Mouse (Mus musculus) liver, postnatal 0 days (tissue): ENCODE results near the gene Asic4. TPM values are rescaled to one million over a fixed set of nuclear protein-coding genes. Genes with fewer than 3 reads are reported as not detected.

ENCODE experiments used
- ATAC-seq: fragments of 200-750 bp; cut with Nextera tagmentation; 2 replicates; pipeline ENCODE4 v1.8.0; 2017; ENCODE audit warnings: mild to moderate bottlenecking, moderate library complexity
- DNase-seq: peaks from one replicate; pipeline ENCODE4 v3.0.0-alpha.2; 2016
- H3K27ac ChIP-seq: fragments of 300-500 bp; sonication (generic); 2 replicates; pipeline ENCODE4 v1.5.1; 2014; ENCODE audit warnings: antibody characterized with exemption, moderate library complexity, mild to moderate bottlenecking, low read depth
- H3K27me3 ChIP-seq: fragments of 300-500 bp; sonication (generic); 2 replicates; pipeline ENCODE4 v1.6.1; 2014; ENCODE audit warnings: low read length, control low read depth, mixed read lengths; ENCODE audit not compliant: insufficient read depth
- H3K36me3 ChIP-seq: fragments of 300-500 bp; sonication (generic); replicated peaks from 2 replicates; pipeline ENCODE4 v1.6.1; 2014; ENCODE audit warnings: mild to moderate bottlenecking, control low read depth, low read length, moderate library complexity, mixed read lengths; ENCODE audit not compliant: insufficient read depth
- H3K4me1 ChIP-seq: fragments of 300-500 bp; sonication (generic); 2 replicates; pipeline ENCODE4 v1.6.1; 2014; ENCODE audit warnings: antibody characterized with exemption, mild to moderate bottlenecking, control low read depth; ENCODE audit not compliant: insufficient read depth
- H3K4me2 ChIP-seq: fragments of 300-500 bp; sonication (generic); 2 replicates; pipeline ENCODE4 v1.6.1; 2014; ENCODE audit warnings: low read depth, mild to moderate bottlenecking, low read length, moderate library complexity, mixed read lengths
- H3K4me3 ChIP-seq: fragments of 300-500 bp; sonication (generic); 2 replicates; pipeline ENCODE4 v1.5.1; 2014; ENCODE audit warnings: low read depth, low read length
- H3K9ac ChIP-seq: fragments of 300-500 bp; sonication (generic); replicated peaks from 2 replicates; pipeline ENCODE4 v1.6.1; 2014; ENCODE audit warnings: mild to moderate bottlenecking, moderate library complexity
- H3K9me3 ChIP-seq: fragments of 300-500 bp; sonication (generic); 2 replicates; pipeline ENCODE4 v1.6.1; 2016; ENCODE audit warnings: mild to moderate bottlenecking, control low read depth, low read length, mixed read lengths
- CTCF ChIP-seq: sonication (generic); IDR thresholded peaks from 2 replicates; pipeline ENCODE4 v1.5.1; 2016; ENCODE audit warnings: antibody characterized with exemption, low read depth
- EP300 ChIP-seq: IDR thresholded peaks from 2 replicates; pipeline ENCODE4 v1.6.1; 2016; ENCODE audit warnings: antibody characterized with exemption, low read depth, mild to moderate bottlenecking
- WGBS: fragments of 180-500 bp; shearing (Covaris S2); extraction: QIAGEN DNeasy Blood & Tissue Kit; methylation state at CpG from one replicate; pipeline ENCODE4 v1.1.7; 2014; ENCODE audit not compliant: insufficient replicate concordance; 5-methylcytosine and 5-hydroxymethylcytosine counted together
- polyA plus RNA-seq: library from polyadenylated mRNA; unstranded; fragments of >200 nt; fragmentation: Nextera tagmentation; extraction: Ambion mirVana; gene quantifications from 2 replicates; pipeline ENCODE4 v1.2.1, GENCODE M21; 2015

Asic4 gene
- polyA plus RNA-seq, 1 experiment from 2014 or later = not detected

DNA sequence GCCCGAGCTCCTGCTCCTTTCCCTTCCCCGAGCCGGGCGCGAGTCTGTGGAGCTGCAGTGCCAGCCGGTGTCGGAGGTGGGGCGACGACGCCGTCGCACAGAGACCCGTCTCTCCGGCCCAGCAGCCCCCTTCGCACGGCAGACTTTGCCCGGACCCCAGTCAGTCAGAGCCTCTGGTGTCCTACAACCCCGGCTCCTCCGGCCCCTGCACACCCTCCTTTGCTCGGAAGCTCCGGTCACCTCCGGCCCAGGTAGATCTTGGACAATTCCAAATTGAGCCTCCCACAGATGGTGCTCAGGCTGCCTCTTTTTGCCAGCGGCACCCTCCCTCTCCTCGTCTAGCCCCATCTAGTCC, 29.4 kb downstream of the Asic4 start:
- ATAC-seq (peak; percentile 7), DNase-seq (no peak)
- no peaks in the 10 kb centered on the region for H3K9me3 ChIP-seq
- peak overlapping the region; percentile 66 for H3K4me3 ChIP-seq
- 0 out of 2 replicates have a peak, but pooled peaks cover 4% of the 10 kb centered on the region for H3K36me3 ChIP-seq
- H3K27me3 ChIP-seq = peaks cover 65% of the 10 kb centered on the region
- WGBS = 2% methylated on average over 21 of the region's 24 CpGs
- H3K27ac ChIP-seq = no peak overlapping the region
- H3K4me1 ChIP-seq = peaks cover 22% of the 10 kb centered on the region
- H3K4me2 ChIP-seq = peak overlapping the region; percentile 96
- no peak for TF ChIP-seq EP300
- 0 out of 2 replicates have a peak, but pooled peaks have one; percentile 3 for TF ChIP-seq CTCF
- no peak overlapping the region for H3K9ac ChIP-seq

DNA sequence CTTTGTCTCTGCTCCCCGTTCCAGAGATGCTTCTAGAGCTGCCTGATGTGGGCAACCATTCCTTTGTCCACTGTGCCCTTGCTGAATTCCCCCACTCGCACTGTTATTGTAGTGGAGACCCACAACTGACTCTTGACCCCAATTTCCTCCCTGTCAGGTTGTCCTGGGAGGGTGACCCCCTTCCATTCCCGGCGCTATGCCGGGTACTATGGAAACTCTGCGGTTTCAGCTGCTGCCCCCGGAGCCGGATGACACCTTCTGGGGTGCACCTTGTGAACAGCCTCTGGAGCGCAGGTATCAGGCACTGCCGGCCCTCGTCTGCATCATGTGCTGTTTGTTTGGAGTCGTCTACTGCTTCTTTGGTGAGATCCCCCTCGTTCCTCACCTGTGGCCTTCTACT, 29.8 kb downstream of the Asic4 start:
- Histone ChIP-seq H3K36me3 (0 out of 2 replicates have a peak, but pooled peaks cover 3% of the 10 kb centered on the region), H3K4me3 (no peak overlapping the region; the same call in 1 of the 2 replicates), H3K27ac (no peak overlapping the region), H3K9me3 (no peaks in the 10 kb centered on the region), H3K9ac (no peak overlapping the region), H3K4me1 (peaks cover 22% of the 10 kb centered on the region), H3K27me3 (peaks cover 67% of the 10 kb centered on the region), H3K4me2 (peak overlapping the region; percentile 96)
- TF ChIP-seq CTCF (no peak), EP300 (no peak)
- WGBS = 22% methylated on average over 13 of the region's 13 CpGs
- DNase-seq = peak; percentile 13
- no peak for ATAC-seq

DNA sequence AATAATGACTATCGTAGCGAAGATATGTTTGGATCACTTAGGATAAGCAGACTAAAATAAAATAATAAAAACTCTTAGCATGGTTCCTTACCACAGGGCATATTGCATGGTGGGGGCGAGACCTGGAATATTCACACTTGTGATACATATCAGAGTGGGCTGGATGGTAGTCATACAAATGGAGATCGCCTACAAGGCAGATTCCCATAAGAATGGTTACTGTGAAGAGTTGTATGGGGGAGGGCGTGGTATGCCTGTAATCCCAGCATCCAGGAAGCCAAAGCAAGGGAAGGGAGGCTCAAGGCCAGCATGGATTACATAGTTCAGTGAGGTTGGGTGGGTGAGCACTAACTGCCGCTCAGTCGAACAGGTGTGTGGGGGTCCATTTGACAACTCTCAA, 30.5 kb downstream of the Asic4 start:
- H3K4me1 ChIP-seq = peaks cover 22% of the 10 kb centered on the region
- WGBS = 73% methylated on average over 7 of the region's 7 CpGs
- no peaks in the 10 kb centered on the region for H3K36me3 ChIP-seq
- no peak overlapping the region for H3K4me3 ChIP-seq
- TF ChIP-seq EP300 (no peak), CTCF (no peak)
- H3K27me3 ChIP-seq = peaks cover 74% of the 10 kb centered on the region
- no peak for DNase-seq
- H3K9ac ChIP-seq = no peak overlapping the region
- no peak overlapping the region for H3K27ac ChIP-seq
- H3K4me2 ChIP-seq = no peak overlapping the region
- ATAC-seq = no peak
- H3K9me3 ChIP-seq = no peaks in the 10 kb centered on the region

DNA sequence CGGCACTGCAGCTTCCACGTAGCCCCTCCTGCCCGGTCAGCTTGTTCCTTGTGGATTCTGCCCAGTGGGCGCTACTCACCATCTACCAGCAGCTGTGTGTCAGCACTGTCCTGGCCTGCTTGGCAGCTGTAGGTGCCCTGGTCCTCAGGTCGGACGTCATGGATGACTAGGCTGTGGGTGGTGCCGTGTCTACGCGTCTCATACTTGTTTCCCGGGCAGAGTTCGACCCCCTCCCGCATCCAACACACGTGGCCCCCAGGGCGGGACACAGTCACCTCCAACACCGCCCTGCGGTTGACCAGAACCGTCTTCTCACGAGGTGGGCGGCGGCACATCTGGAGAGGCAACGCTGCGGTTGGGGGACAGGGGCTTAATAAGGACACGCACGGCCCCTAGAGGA, 36.3 kb downstream of the Asic4 start:
- Histone ChIP-seq H3K27ac (no peak overlapping the region), H3K36me3 (no peaks in the 10 kb centered on the region), H3K4me1 (no peaks in the 10 kb centered on the region), H3K9me3 (no peaks in the 10 kb centered on the region), H3K27me3 (peaks cover 73% of the 10 kb centered on the region), H3K4me2 (no peak overlapping the region), H3K4me3 (no peak overlapping the region), H3K9ac (no peak overlapping the region)
- WGBS = 8% methylated on average over 24 of the region's 24 CpGs
- DNase-seq (no peak), ATAC-seq (no peak)
- no peak for TF ChIP-seq EP300
- TF ChIP-seq CTCF = no peak

DNA sequence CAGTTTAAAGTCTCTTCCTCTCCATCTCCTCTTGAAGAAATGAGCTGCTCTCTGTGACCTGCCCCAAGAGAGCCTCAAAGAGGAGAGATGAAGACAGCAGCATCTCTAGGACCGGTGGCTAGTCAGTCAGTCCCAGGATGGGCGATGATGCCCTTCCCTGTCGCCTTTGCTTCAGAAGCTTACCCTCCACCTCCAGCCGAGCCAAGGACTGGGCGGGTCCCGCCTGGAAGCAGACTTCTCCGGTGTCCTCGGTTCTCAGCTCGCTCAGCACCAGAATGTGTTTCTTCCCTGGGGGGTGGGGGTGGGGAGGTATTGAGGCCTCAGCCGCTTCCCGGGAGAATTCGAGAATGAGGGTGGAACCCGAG, 36.8 kb downstream of the Asic4 start:
- Histone ChIP-seq H3K27me3 (peaks cover 69% of the 10 kb centered on the region), H3K4me2 (peak overlapping the region; percentile 70), H3K9me3 (no peaks in the 10 kb centered on the region), H3K36me3 (no peaks in the 10 kb centered on the region), H3K4me1 (no peaks in the 10 kb centered on the region), H3K27ac (no peak overlapping the region), H3K4me3 (peak overlapping the region; percentile 41), H3K9ac (no peak overlapping the region)
- WGBS = 10% methylated on average over 13 of the region's 13 CpGs
- no peak for ATAC-seq
- TF ChIP-seq CTCF (no peak), EP300 (no peak)
- DNase-seq = no peak

DNA sequence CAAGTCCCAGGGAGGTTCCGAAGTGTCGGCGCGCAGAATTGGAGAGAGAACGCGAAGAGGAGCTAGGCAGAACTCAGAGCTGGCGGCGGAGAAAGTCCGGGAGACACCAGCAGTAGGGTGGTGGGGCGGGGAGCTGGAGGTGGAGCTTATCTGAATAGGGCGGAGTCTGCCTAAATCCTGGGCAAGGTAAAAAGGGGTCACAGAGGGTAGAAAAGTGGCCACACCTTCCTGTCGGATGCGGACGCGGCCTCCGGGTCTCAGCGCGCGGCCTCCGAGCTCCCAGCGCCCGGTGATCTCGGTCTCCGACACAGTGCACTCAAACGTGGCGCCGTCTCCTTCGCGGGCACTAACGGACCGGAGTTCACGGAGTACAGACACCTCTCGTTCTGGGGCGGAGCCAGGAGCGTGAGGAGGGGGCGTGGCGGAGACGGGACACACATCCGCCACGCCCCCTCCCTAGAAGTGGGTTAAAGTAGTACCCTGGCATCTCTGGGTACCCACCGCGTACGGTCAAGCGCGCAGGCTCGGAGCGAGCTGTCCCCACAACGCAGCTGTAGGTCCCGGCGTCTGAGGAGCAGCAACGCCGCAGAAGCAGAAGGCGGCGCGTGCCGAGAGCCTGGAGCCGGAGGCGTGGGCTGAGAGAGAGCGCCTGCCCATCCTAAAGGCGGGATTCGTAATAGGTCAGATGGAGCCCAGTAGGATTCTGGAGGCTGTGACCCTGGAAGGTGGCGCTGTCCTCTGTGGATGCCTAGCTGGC, 37.3 kb downstream of the Asic4 start:
- no peak overlapping the region for H3K9ac ChIP-seq
- H3K4me1 ChIP-seq = no peaks in the 10 kb centered on the region
- H3K27me3 ChIP-seq = peaks cover 63% of the 10 kb centered on the region
- TF ChIP-seq CTCF (no peak), EP300 (no peak)
- peak; percentile 77 for ATAC-seq
- WGBS = 8% methylated on average over 62 of the region's 62 CpGs
- no peak overlapping the region for H3K27ac ChIP-seq
- H3K4me2 ChIP-seq = peak overlapping the region; percentile 70
- DNase-seq = peak; percentile 66
- no peaks in the 10 kb centered on the region for H3K9me3 ChIP-seq
- H3K36me3 ChIP-seq = no peaks in the 10 kb centered on the region
- peak overlapping the region; percentile 41 for H3K4me3 ChIP-seq
